Mouse (Mus musculus): ENCODE data around the gene Fanci. TPM values are rescaled to one million over a fixed set of nuclear protein-coding genes. Genes with fewer than 3 reads are reported as not detected.

The Fanci gene
- total RNA-seq, 2 experiments from 2014 or later: 2.3 to 11.8 TPM

DNA sequence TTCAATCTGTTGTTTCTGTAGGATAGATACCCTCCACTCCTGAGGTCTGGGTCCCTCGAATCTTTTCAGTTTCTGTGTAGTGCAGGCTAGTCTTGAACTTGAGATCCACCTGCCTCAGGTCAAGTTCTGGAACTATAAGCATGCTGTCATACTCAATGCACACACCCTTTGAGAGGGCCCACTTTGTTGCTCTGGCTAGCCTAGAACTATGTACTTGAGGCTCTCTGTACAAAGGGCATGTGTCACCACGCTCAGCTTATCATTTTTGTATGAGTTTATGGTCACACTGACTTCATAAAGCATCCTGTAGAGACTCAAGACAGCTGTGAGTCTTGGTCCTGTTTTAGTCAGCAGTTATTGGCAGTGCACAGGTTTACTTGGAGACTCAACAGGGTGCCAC is 55.3 kb downstream of the Fanci start:
- ATAC-seq (replicated peaks; ENCODE audit: low FRiP score, poor library complexity, severe bottlenecking): no peak

DNA sequence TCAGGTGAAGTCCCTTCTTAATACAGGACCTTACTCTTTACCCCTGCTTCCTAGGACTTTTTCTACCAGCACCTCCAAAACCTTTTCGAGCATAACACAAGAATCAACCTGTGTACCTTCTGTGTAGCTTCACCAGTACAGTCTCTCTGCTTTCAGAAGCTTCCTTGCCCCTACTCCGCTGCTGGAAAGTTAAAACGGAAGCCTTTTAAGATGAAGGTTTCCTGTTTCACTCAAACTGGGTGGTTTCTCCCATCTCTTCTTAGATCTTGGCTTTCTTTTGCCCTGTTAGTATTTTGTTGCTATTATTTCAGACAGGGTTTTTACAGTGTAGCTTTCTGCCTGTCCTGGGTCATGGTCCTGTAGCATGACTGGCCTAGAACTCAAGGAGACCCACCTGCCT is 55.8 kb downstream of the Fanci start:
- ATAC-seq (replicated peaks; ENCODE audit: low FRiP score, poor library complexity, severe bottlenecking): no peak

DNA sequence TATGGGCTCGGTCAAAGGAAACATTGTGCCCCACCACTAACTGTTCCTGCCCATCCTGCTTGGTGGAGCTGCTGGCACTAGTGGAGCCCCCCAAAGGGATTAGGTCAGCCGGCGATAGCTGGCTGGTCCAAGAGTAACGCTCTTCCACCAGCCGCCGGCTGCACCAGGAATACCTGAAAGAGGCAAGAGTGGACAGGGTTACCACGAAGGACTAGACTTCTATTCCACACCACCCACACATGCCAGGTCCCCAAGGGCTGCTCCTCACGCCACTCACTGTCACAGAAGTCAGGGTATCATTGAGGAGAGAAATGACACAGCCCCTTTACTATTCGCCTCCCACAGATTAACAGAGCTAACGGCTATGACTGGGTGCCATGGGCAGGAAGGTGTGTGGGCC is 70.0 kb downstream of the Fanci start:
- no peak for ATAC-seq (replicated peaks; ENCODE audit: low FRiP score, poor library complexity, severe bottlenecking)

DNA sequence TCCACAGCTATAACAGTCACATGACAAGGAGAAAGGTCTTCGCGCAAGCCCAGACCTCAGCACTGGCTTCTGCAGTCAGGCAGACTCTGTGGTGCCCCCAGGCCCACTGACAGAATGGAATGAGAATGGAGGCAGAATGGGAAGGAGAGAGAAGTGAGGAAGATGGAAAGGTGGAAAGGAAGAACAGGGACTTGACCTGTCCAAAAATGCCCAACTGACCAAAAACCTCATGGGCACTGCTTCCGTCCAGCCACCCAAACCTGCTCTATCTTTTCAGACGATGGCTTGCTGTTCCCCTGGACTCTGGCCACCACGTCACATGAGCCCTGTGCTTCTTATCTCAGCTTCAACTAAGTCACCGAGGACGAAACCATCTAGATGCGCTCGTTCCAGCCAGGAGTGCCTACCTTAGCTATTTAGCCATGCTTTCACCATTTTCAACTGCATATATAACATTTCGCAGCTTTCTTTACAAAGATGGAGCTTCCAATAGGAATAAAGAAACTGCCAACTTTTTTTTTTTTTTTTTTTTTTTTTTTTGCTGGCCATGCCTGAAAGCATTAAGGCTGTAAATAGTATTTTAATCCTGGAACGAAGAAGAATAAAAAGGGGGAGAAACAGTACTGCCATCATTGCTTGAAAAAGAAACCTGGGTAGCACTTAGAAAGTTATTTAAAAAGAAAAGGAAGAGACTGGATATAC is 71.8 kb downstream of the Fanci start:
- no peak for ATAC-seq (replicated peaks; ENCODE audit: low FRiP score, poor library complexity, severe bottlenecking)

DNA sequence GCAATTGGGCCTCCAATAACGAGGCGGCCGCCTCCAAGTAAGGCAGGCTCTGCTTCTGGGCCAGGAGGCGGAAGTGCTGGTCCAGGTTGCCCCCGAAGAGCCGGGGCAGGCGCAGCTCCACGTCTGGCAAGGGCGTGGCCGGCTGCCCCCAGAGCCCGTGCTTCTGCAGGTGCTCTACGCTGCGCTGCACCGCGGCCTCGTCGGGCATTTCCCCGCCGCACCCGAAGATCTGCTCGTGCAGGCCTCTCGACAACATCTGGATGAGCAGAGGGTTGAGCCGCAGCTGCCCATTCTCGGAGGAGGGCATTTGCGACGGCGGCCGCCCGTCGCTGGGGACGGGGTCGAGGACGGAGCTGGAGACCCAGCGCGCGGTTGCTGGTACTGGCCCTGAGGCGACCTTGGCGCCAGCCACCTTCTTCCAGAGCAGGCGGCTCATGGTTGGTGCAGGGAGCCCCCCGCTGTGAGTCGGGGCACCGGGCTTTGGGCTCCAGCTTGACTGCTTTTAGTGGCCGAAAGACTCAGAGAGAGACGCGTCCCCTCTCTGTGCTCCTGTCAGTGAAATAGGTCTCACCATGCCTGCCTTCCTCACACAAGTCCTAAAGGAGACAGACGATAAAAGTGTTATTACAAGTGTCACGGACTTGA is 73.2 kb downstream of the Fanci start:
- ATAC-seq (replicated peaks; ENCODE audit: low FRiP score, poor library complexity, severe bottlenecking): no peak

DNA sequence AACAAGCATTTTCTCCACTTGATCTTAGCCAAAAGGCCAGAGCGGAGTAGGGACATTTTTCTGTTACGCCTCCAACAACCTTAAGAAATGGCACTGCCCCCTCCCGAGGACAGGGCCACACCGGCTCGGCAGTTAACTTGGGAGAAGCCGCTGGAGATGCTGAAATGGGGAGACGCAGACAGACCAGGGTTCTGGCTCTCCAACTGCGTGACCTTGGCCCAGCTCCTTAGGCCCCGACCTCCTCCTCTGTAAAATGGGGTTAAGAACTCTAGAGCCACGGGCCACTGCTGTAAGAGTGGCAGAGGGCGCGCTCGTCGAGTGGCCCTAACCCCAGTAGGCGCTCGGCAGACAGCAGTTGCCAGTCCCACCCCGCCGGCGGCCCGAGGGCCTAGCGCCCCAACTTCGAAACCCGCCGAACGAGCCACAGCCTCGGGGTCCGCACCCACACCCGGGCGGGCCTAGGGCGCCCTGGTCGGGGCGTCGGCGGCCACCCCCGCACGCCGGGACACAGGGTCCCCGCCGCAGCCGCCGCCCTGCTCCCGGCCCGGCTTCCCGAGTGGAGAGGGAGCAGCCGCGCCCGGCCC is 73.8 kb downstream of the Fanci start:
- 0 out of 2 replicates have a peak, but pooled peaks have one; percentile 28 for ATAC-seq (replicated peaks; ENCODE audit: low FRiP score, poor library complexity, severe bottlenecking)

DNA sequence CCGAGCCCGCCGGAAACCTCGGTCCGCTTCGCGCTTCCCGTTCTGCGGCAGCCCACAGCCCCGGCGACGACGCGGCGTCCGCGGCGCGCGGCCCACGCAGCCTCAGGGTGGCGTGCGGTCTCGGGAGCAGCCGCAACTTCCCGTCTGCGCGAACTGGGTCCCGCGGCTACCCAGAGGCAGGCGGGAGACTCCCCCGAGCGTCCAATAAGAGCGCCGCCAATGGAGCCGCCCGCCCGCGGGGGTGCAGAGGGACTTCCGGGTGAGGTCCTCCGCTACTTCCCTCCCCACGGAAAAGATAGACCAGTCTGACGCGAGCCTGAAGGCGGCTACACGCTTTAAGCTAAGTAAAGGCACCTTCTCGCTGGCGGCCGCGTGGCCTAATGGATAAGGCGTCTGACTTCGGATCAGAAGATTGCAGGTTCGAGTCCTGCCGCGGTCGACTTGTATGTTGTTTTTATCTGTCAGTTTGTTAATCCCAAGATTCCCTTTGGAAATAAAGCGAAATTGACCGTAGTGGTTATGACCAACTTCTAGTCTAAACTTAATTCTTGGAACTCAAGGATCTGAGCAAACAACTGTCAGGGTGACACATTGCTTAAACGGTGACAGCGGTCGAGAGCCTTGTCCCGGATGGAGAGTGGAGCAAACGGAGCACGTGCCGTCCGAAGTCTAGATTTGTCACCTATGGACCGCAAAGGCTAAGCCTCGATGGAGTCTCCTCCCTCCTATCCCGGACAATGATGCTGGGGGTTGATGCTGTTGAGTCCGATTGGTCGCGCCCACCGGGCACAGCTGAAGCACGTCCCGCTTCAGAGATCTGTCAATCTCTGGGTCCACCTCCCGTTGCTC is 74.5 kb downstream of the Fanci start, which contains the start of gene Polg:
Gene Polg (minus strand): TSS at position 310 of the 849 bp plus-strand sequence.
- ATAC-seq (replicated peaks; ENCODE audit: low FRiP score, poor library complexity, severe bottlenecking): peak; percentile 96

DNA sequence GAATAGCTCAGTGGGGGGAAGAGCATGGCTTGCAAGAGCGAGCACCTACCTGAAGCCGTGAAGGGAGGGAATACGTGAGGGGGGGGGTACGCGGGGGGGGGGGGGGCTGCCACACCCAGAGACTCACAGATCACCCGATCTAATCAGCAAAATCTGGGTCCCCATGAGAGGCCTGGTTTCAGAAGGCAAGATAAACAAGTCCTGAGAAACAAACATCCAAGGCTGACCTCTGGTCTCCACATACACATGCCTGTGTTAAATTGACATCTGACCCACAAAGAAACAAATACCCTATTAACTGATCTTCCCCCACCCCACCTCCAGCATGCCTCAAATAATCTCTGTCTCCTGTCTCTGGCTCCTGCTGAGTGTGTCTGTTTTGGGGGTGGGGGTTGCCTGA is 76.2 kb downstream of the Fanci start:
- ATAC-seq (replicated peaks; ENCODE audit: low FRiP score, poor library complexity, severe bottlenecking): no peak

DNA sequence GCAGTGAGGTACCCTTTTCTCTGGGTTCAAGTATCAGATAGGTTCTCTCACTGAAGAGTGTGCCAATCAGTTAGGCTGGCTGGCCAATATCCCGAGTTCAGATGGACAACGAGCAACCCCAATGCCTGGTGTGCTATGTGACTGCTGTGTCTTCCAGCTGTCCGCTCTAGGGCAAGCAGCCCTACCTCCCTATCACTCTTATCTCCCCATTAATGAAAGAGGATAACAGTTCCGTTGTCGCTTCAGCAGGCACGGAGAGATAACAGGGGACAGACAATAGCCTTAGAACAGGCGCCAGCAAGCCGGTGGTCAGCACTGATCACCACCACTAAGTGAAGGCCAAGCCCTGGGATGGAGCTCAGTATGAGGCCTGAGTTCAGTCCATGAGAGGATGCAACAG is 77.3 kb downstream of the Fanci start:
- no peak for ATAC-seq (replicated peaks; ENCODE audit: low FRiP score, poor library complexity, severe bottlenecking)

DNA sequence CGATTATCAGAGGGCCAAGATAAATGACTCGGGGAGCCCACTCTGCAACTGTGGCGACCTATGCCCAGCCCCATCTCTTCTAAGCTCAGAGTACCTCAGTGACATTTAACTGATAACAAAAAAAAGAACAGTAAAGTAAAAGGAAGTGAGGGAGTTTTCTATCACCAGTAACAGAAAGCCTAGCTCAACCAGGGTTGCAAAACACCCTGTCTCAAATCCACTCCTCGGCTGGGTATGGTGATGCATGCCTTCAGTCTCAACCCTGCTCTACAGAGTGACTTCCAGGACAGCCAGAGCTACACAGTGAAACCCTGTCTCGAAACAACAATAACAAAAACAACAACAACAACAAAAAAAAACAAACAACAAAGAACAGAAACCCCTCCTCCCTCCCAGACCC is 78.0 kb downstream of the Fanci start:
- ATAC-seq (replicated peaks; ENCODE audit: low FRiP score, poor library complexity, severe bottlenecking): no peak

DNA sequence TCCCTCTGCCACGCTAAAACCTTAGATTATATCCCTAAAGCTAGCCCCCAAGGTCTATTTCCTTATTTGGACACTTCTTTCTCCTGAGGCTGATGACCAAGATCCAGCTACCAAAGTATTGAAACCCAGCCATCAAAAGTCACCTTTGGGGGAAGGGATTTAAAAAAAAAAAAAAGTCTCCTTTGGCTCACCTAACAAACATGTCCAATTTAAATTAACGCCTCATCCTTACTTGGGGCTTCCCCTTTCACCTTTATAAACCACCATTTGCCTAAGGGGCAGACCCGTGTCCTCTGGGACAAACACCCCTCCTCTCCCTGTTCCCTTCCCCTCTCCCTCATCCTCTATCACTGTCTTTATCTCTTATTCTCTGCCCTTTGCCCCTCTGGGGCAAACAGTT is 79.0 kb downstream of the Fanci start:
- ATAC-seq (replicated peaks; ENCODE audit: low FRiP score, poor library complexity, severe bottlenecking): no peak

DNA sequence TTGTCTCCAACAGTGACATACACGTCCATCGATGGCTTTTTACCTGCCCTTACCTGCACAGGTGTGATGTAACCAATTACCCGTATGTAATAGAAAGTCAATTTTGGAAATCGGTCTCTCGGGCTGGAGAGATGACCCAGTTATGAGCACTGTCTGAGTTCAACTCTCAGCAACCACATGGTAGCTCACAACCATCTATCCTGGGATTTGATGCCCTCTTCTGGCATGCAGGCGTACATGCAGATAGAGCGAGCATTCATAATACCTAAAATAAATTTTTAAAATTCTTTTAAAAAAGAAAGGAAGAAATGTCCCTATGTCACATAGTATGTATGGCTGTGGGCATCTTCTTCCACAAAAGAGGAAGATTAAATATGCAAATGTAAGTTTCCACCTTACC is 79.7 kb downstream of the Fanci start:
- no peak for ATAC-seq (replicated peaks; ENCODE audit: low FRiP score, poor library complexity, severe bottlenecking)

DNA sequence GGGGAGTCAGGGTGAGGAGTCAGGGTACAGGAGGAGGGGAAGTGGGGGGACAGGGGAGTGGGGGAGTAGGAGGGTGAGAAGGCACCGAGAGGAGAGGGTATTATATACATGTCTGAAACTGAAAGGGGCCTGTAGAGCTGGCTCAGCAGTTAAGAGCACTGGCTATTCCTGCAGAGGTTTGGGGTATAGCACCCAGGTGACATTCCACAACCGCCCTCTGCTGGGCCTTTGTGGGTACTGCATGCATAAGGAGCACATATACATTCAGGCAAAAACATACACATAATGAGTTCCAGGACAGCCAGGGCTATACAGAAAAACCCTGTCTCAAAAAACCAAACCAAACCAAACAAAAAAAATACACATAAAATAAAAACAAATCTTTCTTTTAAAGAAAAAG is 81.1 kb downstream of the Fanci start:
- ATAC-seq (replicated peaks; ENCODE audit: low FRiP score, poor library complexity, severe bottlenecking): 0 out of 2 replicates have a peak, but pooled peaks have one; percentile 47

DNA sequence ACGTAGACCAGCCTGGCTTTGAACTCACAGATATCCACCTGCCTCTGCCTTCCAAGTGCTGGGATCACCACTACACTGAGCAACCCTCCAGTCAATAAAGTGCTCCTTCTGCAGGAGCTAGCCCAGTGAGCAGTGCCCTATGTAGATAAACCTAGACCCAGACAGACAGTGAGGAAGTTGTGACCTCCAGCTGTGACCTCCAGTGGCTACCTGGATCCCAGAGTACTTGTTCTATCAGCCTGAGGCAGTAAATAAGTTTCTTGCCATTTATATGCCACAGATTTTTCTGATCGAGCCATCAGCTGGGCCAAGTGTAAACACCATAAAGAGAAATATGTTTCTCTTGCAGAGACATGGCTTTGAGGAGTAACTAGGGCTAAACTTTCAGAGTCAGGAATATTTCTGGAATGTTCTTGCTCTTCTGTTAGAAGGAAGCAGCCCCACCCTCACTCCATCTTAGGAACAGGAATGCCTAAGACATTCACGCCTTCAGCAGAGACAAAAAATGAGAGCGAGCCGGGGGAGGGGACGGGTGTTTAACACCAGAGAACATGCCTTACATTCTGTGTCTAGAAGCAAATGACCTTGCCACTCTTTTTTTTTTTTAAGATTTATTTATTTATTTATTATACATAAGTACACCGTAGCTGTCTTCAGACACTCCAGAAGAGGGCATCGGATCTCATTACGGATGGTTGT is 81.9 kb downstream of the Fanci start:
- ATAC-seq (replicated peaks; ENCODE audit: low FRiP score, poor library complexity, severe bottlenecking): no peak

DNA sequence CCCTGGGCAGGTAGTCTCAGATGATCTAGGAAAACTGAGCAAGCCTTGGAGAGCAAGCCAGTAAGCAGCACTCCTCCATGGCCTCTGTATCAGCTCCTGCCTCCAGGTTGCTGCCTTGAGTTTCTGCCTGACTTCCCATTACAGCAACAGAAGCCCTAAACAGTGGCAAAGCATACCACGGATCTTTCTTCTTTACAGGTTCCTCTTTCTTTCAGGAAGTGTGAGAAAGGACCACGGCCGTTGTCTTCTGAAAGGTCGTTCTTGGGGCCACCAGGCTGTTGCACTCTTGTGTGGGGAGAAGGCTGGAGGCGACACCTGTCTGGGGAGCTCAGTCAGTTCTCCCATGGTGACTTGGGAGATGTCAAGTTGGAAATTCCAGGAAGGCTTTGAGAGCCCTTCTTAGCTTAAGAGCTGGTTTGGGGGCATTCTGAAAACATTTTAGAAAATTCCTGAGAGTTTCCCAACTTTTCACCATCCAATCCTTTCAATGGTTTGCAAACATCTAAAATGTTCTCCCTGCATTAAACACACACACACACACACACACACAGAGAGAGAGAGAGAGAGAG is 83.2 kb downstream of the Fanci start:
- ATAC-seq (replicated peaks; ENCODE audit: low FRiP score, poor library complexity, severe bottlenecking): no peak

DNA sequence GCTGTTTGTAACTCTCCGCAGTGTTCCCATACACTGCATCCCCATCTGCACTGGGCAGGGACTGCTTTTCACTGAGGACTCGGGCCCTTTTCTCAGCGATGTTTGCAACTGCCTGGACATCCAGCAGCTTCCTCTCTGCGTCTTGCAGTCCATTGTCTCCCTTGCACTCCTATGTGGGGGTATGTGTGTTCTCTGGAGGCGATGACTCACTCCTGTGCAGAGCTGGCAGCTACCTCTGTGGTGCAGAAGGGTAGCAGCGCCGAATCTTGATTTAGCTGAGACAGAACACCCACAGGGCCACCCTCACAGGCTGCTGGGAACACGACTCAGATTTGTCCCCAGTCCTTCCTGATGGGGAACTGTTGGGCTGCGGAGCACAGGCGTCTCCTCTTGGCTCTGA is 94.8 kb downstream of the Fanci start:
- no peak for ATAC-seq (replicated peaks; ENCODE audit: low FRiP score, poor library complexity, severe bottlenecking)

DNA sequence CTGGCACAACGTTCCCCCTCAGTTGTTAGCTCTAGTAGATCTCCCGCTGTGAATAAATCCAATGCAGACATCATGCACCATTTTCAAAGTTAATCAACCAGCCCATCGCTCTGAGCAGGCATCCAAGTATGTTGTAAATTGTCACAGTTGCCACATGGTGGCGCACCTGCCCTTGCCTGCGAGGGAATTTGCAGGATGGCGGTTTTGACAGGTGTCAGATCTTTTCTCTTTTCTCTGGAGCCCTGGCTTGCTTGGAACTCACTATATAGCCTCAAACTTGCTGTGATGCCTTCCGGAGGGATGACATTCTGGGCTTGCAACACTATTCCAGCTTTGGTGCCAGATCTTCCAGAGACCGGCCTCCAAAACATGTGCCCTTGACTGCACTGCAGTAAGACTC is 102.2 kb downstream of the Fanci start:
- ATAC-seq (replicated peaks; ENCODE audit: low FRiP score, poor library complexity, severe bottlenecking): no peak

DNA sequence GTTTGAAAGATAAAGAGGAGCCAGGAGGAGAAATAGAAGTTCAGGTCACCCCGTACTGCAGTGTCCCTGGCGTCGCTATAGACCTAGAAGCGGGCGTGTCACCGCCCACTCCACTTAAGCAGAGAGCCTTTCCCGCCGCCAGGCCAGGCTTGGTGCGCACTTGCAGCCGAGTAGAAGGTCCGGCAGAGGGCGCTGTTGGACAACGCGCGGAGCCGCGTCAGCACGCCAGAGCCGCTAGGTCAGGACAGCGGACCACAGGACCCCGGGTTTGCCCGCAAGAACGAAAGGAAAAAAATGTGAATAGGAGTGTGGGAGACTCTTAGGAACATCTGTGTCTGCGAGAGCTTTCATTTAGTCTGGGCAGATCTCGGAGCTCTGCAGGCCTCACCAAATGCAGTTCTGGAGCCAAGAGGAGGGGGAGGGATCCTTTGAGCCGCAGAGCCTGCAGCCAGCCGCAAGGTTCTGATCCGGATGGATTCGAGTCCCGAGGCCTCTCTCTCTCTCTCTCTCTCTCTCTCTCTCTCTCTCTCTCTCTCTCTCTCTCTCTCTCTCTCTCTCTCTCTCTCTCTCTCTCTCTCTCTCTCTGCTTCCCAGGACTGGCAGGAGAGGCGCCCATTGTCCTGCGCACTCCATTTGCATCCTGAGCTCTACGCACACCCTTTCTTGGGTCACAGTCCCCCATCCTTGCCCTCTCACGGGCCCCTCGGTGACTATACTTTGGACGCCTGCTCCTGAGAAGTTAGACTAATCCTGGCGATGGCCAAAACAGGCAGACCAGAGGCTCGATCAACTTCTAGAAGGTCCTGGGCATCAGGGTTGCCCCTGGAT is 104.5 kb downstream of the Fanci start:
- ATAC-seq (replicated peaks; ENCODE audit: low FRiP score, poor library complexity, severe bottlenecking): peak; percentile 93
